Mouse (Mus musculus): ENCODE results near the gene Shroom4.
"Not testable (repeated sequence)": the region's sequence is repeated elsewhere in the genome, so short reads cannot be mapped to it uniquely, and the experiment has no call there.

Gene Shroom4

GRCm38 (mm10) chrX:6399626-6400397 is at the start of gene Shroom4:
Gene Shroom4 (plus strand): TSS chrX:6399854.
- DNase-seq (ENCODE audit: low spot score in 2 of 2) = peak; percentile 70

DNA sequence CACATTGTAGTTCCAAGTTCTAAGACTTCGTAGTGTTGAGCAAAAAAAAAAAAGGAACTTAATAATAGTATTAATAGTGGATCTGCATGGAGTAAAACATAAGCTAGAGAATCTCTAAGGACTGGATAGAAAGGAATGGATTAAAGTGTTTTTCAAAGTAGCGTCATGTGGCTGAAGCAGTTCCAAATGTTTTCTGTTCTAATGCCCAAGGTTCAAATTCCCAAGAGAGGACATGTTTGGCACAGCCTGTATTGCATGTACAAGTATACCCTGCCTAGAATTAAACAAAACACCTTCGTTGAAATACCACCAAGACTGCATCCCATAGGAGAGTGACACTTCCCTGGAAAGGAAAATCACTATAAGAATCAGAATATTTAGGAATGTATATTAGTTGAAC is 42.8 kb upstream of the Shroom4 start:
- DNase-seq (ENCODE audit: low spot score in 2 of 2) = no peak

DNA sequence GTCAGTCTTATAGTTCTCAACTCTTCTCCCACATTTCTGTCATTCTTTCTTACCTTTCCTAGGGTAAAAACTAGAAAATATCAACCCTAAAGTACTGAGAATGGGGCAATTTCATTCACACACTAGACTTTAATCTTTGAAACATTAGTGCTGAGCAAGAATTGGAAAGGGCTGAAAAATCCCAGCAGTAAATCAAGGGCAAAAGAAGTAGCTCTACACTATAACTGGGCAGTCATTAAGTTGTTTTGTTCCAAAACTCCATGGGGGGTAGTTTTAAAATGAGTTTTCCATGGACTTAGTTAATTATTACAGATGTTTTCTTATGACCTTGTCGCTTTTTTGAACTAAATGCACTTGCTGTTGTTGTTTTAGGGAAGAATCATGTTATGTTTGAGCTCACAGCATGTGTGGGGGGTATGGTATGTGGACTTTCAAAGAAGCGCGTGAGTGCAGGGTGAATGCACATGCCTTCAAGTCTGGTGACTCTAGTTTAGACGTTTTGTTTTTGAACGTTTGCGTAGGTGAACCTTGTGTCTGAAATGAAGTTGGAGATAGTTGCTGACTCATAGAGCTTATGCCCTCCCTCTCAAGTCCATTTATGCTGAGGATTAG is 42.0 kb upstream of the Shroom4 start:
- no peak for DNase-seq (ENCODE audit: low spot score in 2 of 2)

DNA sequence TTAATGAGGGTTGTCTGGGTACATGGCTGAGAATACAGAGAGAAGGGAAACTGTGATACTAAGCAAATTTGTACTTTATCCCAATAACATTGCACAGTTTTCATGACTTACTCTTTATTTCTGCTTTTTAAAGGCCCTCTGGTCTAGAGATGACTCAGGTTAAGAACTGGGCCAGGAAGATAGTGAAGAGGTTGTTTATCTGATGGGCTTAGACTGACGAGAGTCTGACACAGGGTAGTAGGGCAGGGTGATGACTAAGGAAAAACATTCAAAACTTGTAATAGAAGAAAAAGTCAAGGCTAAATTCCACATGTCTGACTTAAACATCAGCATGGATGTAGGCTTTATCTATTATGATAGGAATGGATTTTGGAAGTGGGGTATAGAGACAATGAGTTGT is 30.8 kb upstream of the Shroom4 start:
- no peak for DNase-seq (ENCODE audit: low spot score in 2 of 2)

- DNase-seq (ENCODE audit: low spot score in 2 of 2) = no peak
Measured at GRCm38 (mm10) chrX:6370706-6371105, 28.9 kb upstream of the Shroom4 start.

- DNase-seq (ENCODE audit: low spot score in 2 of 2) = no peak
Measured at GRCm38 (mm10) chrX:6393861-6394260, 5.8 kb upstream of the Shroom4 start.

DNA sequence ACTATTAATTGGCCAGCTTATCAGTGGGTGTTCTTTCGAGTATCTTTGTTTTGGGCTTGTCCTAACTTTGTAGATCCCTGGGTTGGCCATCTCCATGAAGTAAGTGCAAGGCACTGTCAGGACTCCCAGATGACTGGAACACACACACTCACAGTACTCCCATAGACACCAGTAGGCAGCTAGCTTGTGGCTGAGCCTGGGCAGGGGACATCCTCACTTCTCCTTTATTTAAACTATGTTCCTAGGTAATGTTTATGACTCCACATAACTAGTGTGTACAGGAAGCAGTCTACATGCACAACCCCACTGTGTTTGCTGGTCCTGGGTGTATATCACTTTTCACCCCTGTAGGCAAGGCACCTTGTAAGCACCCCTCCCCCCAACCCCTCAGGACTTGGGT is 461 bp upstream of the Shroom4 start:
- DNase-seq (ENCODE audit: low spot score in 2 of 2) = no peak

- peak; percentile 17 to 23 for DNase-seq (ENCODE audit: low spot score in 2 of 2)
Measured at GRCm38 (mm10) chrX:6400398-6401020, 855 bp downstream of the Shroom4 start.

GRCm38 (mm10) chrX:6402921-6403320 is 3.3 kb downstream of the Shroom4 start:
- no peak for DNase-seq (ENCODE audit: low spot score in 2 of 2)

- no peak for DNase-seq (ENCODE audit: low spot score in 2 of 2)
Measured at GRCm38 (mm10) chrX:6409114-6409513, 9.5 kb downstream of the Shroom4 start.

- DNase-seq (ENCODE audit: low spot score in 2 of 2) = no peak
Measured at GRCm38 (mm10) chrX:6415412-6415811, 15.8 kb downstream of the Shroom4 start.

DNA sequence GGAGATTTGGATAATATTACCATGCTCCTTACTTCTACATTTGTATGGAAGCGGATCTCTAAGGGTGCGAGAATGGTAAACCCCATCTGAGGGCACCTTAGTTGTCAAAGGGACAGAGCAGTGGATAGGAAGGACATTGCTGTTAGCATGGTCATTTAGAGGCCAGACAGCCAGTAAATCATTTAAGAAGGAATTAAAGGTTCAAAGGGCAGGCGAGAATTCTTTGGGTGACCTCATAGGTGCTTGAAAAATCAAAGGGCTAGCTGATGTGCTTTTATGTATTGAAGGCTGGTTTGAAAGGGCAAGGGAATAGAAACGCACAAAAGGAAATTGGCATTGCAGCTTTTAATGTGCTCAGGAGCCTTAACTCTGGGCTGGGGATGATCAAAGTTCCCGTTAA is 16.3 kb downstream of the Shroom4 start:
- DNase-seq (ENCODE audit: low spot score in 2 of 2) = no peak

GRCm38 (mm10) chrX:6418140-6418539 is 18.5 kb downstream of the Shroom4 start:
- no peak for DNase-seq (ENCODE audit: low spot score in 2 of 2)

DNA sequence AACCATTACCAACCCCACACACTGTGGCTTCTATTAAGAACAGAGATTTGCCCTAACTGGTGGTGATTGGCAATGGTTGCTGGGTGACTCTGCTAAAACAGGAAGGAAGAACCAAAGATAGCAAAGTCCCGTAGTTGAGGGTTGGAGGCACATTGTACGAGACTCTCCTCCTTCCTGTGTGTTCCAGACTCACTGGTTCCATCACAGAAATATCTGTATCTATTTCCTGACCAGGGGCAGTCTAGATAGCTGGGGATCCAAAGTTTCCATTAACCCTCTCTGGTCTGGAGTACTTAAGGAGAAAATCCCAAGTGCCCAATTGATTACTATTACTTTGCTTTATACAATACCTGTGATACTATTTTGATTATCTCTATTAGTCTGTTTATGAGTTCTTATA is 35.6 kb downstream of the Shroom4 start:
- DNase-seq (ENCODE audit: low spot score in 2 of 2) = no peak

DNA sequence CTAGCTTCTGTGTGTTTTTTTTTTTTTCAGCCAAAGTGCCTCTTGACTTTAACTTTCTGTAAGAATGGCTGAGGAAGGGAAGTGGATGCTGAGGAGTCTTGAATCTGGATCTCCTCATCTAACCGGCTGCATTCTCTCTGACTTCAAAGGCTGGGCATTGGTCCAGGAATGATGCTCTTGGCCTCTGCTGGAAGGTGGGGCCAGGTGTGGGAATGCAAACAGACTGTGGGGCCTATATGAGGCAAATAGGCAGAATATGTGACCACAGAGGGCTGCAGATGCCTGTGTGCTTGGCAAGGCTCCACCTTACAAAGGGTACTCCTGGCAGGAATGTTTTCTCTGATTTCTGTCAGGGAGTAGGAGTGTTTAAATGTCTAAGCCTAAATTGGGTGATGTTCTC is 46.8 kb downstream of the Shroom4 start:
- no peak for DNase-seq (ENCODE audit: low spot score in 2 of 2)

GRCm38 (mm10) chrX:6448001-6448400 is 48.3 kb downstream of the Shroom4 start:
- DNase-seq (ENCODE audit: low spot score in 2 of 2) = peak; percentile 38 to 39

GRCm38 (mm10) chrX:6453220-6453619 is 53.6 kb downstream of the Shroom4 start:
- DNase-seq (ENCODE audit: low spot score in 2 of 2) = no peak

- DNase-seq (ENCODE audit: low spot score in 2 of 2) = not testable (repeated sequence)
Measured at GRCm38 (mm10) chrX:6469251-6469650, 69.6 kb downstream of the Shroom4 start.

- not testable (repeated sequence) for DNase-seq (ENCODE audit: low spot score in 2 of 2)
Measured at GRCm38 (mm10) chrX:6472563-6472962, 72.9 kb downstream of the Shroom4 start.

DNA sequence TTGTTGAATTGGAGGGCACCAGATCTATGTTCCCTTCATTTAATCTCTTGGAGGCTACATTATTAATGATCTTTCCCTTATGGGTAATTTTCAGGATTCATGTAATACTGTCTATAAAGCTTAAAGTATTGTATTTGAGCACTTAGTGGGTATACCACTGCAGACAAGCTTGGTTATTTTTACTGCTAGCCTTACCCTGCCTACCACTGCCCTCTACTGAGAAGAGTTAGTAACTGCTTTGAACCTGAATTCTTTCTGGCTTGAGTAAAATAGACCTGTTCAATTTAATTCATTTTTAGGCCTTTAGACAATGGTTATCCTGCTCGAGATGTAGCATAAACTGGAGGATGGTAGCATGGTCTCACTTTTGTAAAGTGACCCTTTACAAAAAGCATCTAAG is 75.5 kb downstream of the Shroom4 start:
- no peak for DNase-seq (ENCODE audit: low spot score in 2 of 2)

DNA sequence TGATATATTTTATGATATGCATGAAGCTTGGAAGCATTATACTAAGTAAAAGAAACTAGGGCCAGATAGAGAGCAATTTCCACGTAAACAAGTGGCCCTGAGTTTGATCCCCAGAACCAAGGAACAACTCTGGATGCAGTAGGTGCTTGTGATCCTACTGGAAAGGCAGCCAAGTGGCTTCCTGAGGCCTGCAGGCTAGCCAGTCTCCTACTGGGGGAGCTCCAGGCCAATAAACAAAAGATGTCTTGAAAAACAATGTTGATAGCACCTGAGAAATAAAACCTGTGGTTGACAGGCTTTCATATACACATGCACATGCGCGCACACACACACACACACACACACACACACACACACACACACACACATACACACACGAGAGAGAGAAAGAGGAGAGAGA is 82.6 kb downstream of the Shroom4 start:
- no peak for DNase-seq (ENCODE audit: low spot score in 2 of 2)

DNA sequence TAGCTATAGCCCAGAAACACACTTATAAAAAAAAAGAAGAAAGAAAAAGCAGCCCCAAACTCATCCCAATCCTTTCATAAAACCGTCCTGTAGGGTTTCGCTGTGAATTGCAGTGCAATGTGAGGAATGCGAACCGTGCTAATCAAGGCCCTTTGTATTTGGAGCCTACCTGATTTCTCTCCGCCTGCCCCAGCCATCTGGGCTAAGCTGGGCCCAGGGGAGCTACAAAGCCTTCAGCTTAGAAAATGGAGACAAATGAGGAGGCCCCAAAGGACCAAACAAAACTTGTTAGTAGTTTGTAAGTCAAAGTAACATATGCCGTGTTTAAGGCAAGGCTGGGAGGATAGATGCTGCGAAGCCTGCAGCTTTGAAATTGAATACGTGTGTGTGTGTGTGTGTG is 84.2 kb downstream of the Shroom4 start:
- no peak for DNase-seq (ENCODE audit: low spot score in 2 of 2)

DNA sequence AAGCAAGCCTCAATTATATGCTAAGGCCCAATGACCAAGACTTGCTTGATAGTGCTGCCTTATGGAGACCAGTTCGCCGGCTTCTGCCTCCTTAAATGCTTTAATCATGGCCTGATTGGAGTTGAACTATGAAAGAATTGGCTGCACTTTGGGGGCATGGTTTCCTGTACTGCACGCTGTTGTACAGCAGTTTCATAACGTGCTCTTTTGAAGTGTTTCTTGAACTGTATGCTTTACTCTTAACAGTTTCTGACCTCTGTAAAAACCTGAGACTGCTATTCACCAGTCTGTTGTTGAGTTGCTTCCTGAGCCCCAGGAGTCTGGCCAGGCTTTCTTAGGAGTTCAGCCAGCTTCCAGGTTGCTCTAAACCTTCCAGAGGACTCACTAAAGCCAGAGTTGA is 90.8 kb downstream of the Shroom4 start:
- no peak for DNase-seq (ENCODE audit: low spot score in 2 of 2)
